Mouse (Mus musculus) CH12.LX (cell line): Measurements from ENCODE around the gene Tpm1. TPM values are rescaled to one million over a fixed set of nuclear protein-coding genes. Genes with fewer than 3 reads are reported as not detected.

Source experiments
- DNase-seq: peaks from one replicate; pipeline ENCODE4 v3.0.0-alpha.2; 2013; ENCODE audit errors: extremely low read depth
- H3K27ac ChIP-seq: 2 replicates; pipeline ENCODE4 v1.5.1; 2012; ENCODE audit warnings: low read depth, mild to moderate bottlenecking, control low read depth, moderate library complexity; ENCODE audit not compliant: insufficient read depth
- H3K27me3 ChIP-seq: replicated peaks from 2 replicates; pipeline ENCODE3; 2012; ENCODE audit warnings: inconsistent platforms
- H3K36me3 ChIP-seq, 2 experiments: replicated peaks in 1 of 2; 2 replicates each; pipeline versions ENCODE3 to v1.6.1; 2012; ENCODE audit warnings: inconsistent platforms in 1 of 2, low read length in 1 of 2, mild to moderate bottlenecking in 1 of 2, mixed read lengths in 1 of 2, moderate library complexity in 1 of 2; ENCODE audit not compliant: control insufficient read depth in 1 of 2, insufficient read depth in 1 of 2
- H3K4me1 ChIP-seq, 2 experiments: 2 replicates each; pipeline ENCODE4 v1.6.1; 2012; ENCODE audit warnings: inconsistent platforms in 1 of 2, moderate library complexity in 1 of 2; ENCODE audit not compliant: insufficient read depth in 2 of 2, control insufficient read depth in 1 of 2
- H3K4me2 ChIP-seq: 2 replicates; pipeline ENCODE4 v1.6.1; 2012; ENCODE audit warnings: low read depth, mild to moderate bottlenecking, control low read depth; ENCODE audit not compliant: poor library complexity, insufficient read depth, severe bottlenecking
- H3K4me3 ChIP-seq, 3 experiments: fragments of 150-350 bp in 1 of 3; sonication (generic) in 1 of 3; replicated peaks in 1 of 3; 2 replicates each; pipeline versions ENCODE3 to v1.5.1; 2011 to 2012; ENCODE audit warnings: low read depth in 2 of 3, low read length in 2 of 3, mild to moderate bottlenecking in 2 of 3, moderate library complexity in 2 of 3, control low read depth in 1 of 3, improper control_type of control experiment in 1 of 3, inconsistent platforms in 1 of 3, mixed read lengths in 1 of 3; ENCODE audit not compliant: poor library complexity in 1 of 3
- H3K79me2 ChIP-seq: replicated peaks from 2 replicates; pipeline ENCODE4 v1.6.1; 2012; ENCODE audit warnings: mild to moderate bottlenecking, moderate library complexity; ENCODE audit not compliant: control insufficient read depth, poor library complexity, insufficient read depth, severe bottlenecking; ENCODE audit errors: extremely low read depth
- H3K9ac ChIP-seq: 2 replicates; pipeline ENCODE4 v1.6.1; 2012; ENCODE audit warnings: low read depth, mild to moderate bottlenecking, control low read depth, moderate library complexity; ENCODE audit not compliant: insufficient read depth
- H3K9me3 ChIP-seq: replicated peaks from 2 replicates; pipeline ENCODE3; 2012; ENCODE audit warnings: low read length, inconsistent platforms, mixed read lengths
- BHLHE40 ChIP-seq: IDR thresholded peaks from 2 replicates; pipeline ENCODE4 v1.6.1; 2011; ENCODE audit warnings: mild to moderate bottlenecking, low read depth, low read length, improper control_type of control experiment
- E2F4 ChIP-seq: IDR thresholded peaks from 2 replicates; pipeline ENCODE4 v1.6.1; 2011; ENCODE audit warnings: low read depth, low read length, improper control_type of control experiment; ENCODE audit not compliant: insufficient replicate concordance
- ETS1 ChIP-seq: conservative IDR thresholded peaks from 2 replicates; pipeline ENCODE4 v1.6.1; 2012; ENCODE audit warnings: low read depth, mild to moderate bottlenecking, inconsistent platforms, low read length, improper control_type of control experiment, moderate library complexity
- IRF4 ChIP-seq: IDR thresholded peaks from 2 replicates; pipeline ENCODE4 v1.6.1; 2014; ENCODE audit warnings: low read depth, mild to moderate bottlenecking, inconsistent platforms, low read length, improper control_type of control experiment
- JUND ChIP-seq: conservative IDR thresholded peaks from 2 replicates; pipeline ENCODE4 v1.6.1; 2011; ENCODE audit warnings: low read depth, low read length, improper control_type of control experiment
- MAX ChIP-seq: IDR thresholded peaks from 2 replicates; pipeline ENCODE4 v1.6.1; 2011; ENCODE audit warnings: low read length, improper control_type of control experiment
- MEF2A ChIP-seq: IDR thresholded peaks from 2 replicates; pipeline ENCODE4 v1.6.1; 2014; ENCODE audit warnings: low read depth, mild to moderate bottlenecking, inconsistent platforms, low read length, improper control_type of control experiment, borderline replicate concordance
- NELFE ChIP-seq: IDR thresholded peaks from 2 replicates; pipeline ENCODE4 v1.6.1; 2011; ENCODE audit warnings: low read depth, low read length, improper control_type of control experiment
- NRF1 ChIP-seq: IDR thresholded peaks from 2 replicates; pipeline ENCODE4 v1.6.1; 2014; ENCODE audit warnings: low read depth, mild to moderate bottlenecking, inconsistent platforms, low read length, improper control_type of control experiment, moderate library complexity
- PAX5 ChIP-seq: IDR thresholded peaks from 2 replicates; pipeline ENCODE4 v1.6.1; 2012; ENCODE audit warnings: low read length, inconsistent platforms, mixed read lengths
- POLR2A ChIP-seq: IDR thresholded peaks from 2 replicates; pipeline ENCODE4 v1.6.1; 2011; ENCODE audit warnings: low read depth, mild to moderate bottlenecking, improper control_type of control experiment, low read length
- RAD21 ChIP-seq: IDR thresholded peaks from 2 replicates; pipeline ENCODE4 v1.6.1; 2011; ENCODE audit warnings: low read depth, mild to moderate bottlenecking, low read length, improper control_type of control experiment, moderate library complexity
- RCOR1 ChIP-seq: conservative IDR thresholded peaks from 2 replicates; pipeline ENCODE4 v1.6.1; 2012; ENCODE audit warnings: low read depth, mild to moderate bottlenecking, inconsistent platforms, low read length, improper control_type of control experiment
- SIN3A ChIP-seq: IDR thresholded peaks from 2 replicates; pipeline ENCODE4 v1.6.1; 2012; ENCODE audit warnings: low read length, improper control_type of control experiment, inconsistent platforms
- TBP ChIP-seq: conservative IDR thresholded peaks from 2 replicates; pipeline ENCODE4 v1.6.1; 2011; ENCODE audit warnings: low read depth, low read length, improper control_type of control experiment
- TCF12 ChIP-seq: IDR thresholded peaks from 2 replicates; pipeline ENCODE4 v1.6.1; 2014; ENCODE audit warnings: low read depth, mild to moderate bottlenecking, inconsistent platforms, low read length, improper control_type of control experiment
- USF1 ChIP-seq: IDR thresholded peaks from 2 replicates; pipeline ENCODE4 v1.6.1; 2014; ENCODE audit warnings: low read depth, mild to moderate bottlenecking, inconsistent platforms, low read length, improper control_type of control experiment
- ZC3H11A ChIP-seq: IDR thresholded peaks from 2 replicates; pipeline ENCODE4 v1.6.1; 2012; ENCODE audit warnings: low read depth, mild to moderate bottlenecking, inconsistent platforms, low read length, improper control_type of control experiment
- ZKSCAN1 ChIP-seq: IDR thresholded peaks from 2 replicates; pipeline ENCODE4 v1.6.1; 2012; ENCODE audit warnings: low read depth, inconsistent platforms, low read length, improper control_type of control experiment, borderline replicate concordance
- dilution Hi-C: fragments of 300-500 bp; cut with MboI; formaldehyde crosslinking; loops from 2 replicates; pipeline ENCODE4 v1.14.3; 2020; ENCODE audit warnings: low sequenced_read_pairs; ENCODE audit not compliant: extremely low pct_unique_long_range_greater_than_20kb, extremely low pct_ligation_motif_present
- in situ Hi-C: fragments of 300-500 bp; cut with MboI; formaldehyde crosslinking; loops from 3 replicates; pipeline ENCODE4 v1.14.3; 2019; ENCODE audit warnings: low sequenced_read_pairs, low pct_ligation_motif_present, low pct_unique_long_range_greater_than_20kb, mixed read lengths
- polyA plus RNA-seq: library from polyadenylated mRNA; unstranded; fragments of >175 nt; gene quantifications from 2 replicates; pipeline ENCODE4 v1.2.1, GENCODE M21; 2012; ENCODE audit warnings: low read depth; ENCODE audit not compliant: insufficient read length
- total RNA-seq, 2 experiments: library from RNA; depleted of rRNA; stranded (reverse); fragments of 300-350 nt in 1 of 2; fragments of >200 nt in 1 of 2; gene quantifications; 2 replicates each; pipeline ENCODE4 v1.2.3; 2012 to 2014

The Tpm1 gene
- total and polyA plus RNA-seq, 3 experiments = 34.6 to 178 (median 63.1) TPM

DNA sequence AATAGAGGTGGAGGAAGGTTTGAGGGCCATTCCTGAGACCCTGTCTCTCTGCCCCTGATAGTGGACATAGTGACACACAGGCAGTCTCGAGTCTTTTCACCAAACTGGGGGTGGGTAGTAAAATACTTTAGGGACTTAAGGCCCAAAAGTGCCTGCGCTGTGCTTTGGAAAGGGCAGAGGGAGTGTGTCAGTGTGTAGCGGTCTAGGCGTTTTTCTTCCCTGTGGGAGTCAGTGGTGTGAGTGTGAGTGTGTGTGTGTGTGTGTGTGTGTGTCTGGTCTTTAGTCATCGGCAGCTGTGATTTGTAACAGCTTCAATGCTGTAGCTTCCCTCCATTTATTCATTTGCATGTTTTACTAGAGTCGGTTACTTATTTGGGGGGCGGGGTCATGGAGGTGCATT, 630 bp upstream of the Tpm1 start:
- in situ Hi-C loops (loop anchor here (10.0 kb wide), 3 partner anchors 85 to 215 kb away; no protein-coding TSS in a partner anchor), dilution Hi-C loops (no loop called here)
- Histone ChIP-seq H3K27ac (no peak overlapping the region), H3K79me2 (no peaks in the 10 kb centered on the region), H3K9me3 (no peaks in the 10 kb centered on the region), H3K4me2 (no peak overlapping the region), H3K4me1 (peaks cover 8 to 11% of the 10 kb centered on the region in 2 experiments; a peak in 3 of 4 replicates), H3K9ac (no peak overlapping the region), H3K4me3 (no peak overlapping the region), H3K27me3 (no peaks in the 10 kb centered on the region), H3K36me3 (no peaks in the 10 kb centered on the region)
- TF ChIP-seq RAD21 = no peak
- TF ChIP-seq TCF12 = no peak
- TF ChIP-seq PAX5 = no peak
- no peak for TF ChIP-seq ZKSCAN1
- no peak for TF ChIP-seq USF1
- TF ChIP-seq BHLHE40 = no peak
- no peak for TF ChIP-seq RCOR1
- TF ChIP-seq MAX = no peak
- TF ChIP-seq E2F4 = no peak
- TF ChIP-seq NELFE = no peak
- TF ChIP-seq NRF1 = no peak
- TF ChIP-seq IRF4 = no peak
- TF ChIP-seq SIN3A = no peak
- DNase-seq = no peak

GRCm38 (mm10) chr9:67048483-67049085, 622 bp downstream of the Tpm1 start:
- no peak for TF ChIP-seq MEF2A
- no peak for TF ChIP-seq POLR2A
- TF ChIP-seq ZC3H11A = no peak
- no peak for TF ChIP-seq MAX
- no peak for TF ChIP-seq RAD21
- TF ChIP-seq ETS1 = no peak
- no peak for TF ChIP-seq JUND
- no peak for TF ChIP-seq TBP
- in situ Hi-C loops = loop anchor here (10.0 kb wide), 3 partner anchors 86 to 216 kb away; no protein-coding TSS in a partner anchor
- Histone ChIP-seq H3K9me3 (no peaks in the 10 kb centered on the region), H3K27me3 (no peaks in the 10 kb centered on the region), H3K4me1 (peaks cover 8 to 19% of the 10 kb centered on the region in 2 experiments; a peak in 3 of 4 replicates), H3K4me3 (no peak overlapping the region), H3K79me2 (no peaks in the 10 kb centered on the region), H3K36me3 (no peaks in the 10 kb centered on the region), H3K27ac (no peak overlapping the region), H3K9ac (no peak overlapping the region), H3K4me2 (no peak overlapping the region)
- no peak for DNase-seq
- dilution Hi-C loops = no loop called here
